Mouse (Mus musculus): ENCODE results near the gene Tbc1d22a.
"Not testable (repeated sequence)": the region's sequence is repeated elsewhere in the genome, so short reads cannot be mapped to it uniquely, and the experiment has no call there.

Tbc1d22a gene

GRCm38 (mm10) chr15:86213753-86214548 is at the start of gene Tbc1d22a:
Gene Tbc1d22a, plus strand, starts transcription at chr15:86214459.
- DNase-seq (ENCODE audit: low read depth) = peak; percentile 92

DNA sequence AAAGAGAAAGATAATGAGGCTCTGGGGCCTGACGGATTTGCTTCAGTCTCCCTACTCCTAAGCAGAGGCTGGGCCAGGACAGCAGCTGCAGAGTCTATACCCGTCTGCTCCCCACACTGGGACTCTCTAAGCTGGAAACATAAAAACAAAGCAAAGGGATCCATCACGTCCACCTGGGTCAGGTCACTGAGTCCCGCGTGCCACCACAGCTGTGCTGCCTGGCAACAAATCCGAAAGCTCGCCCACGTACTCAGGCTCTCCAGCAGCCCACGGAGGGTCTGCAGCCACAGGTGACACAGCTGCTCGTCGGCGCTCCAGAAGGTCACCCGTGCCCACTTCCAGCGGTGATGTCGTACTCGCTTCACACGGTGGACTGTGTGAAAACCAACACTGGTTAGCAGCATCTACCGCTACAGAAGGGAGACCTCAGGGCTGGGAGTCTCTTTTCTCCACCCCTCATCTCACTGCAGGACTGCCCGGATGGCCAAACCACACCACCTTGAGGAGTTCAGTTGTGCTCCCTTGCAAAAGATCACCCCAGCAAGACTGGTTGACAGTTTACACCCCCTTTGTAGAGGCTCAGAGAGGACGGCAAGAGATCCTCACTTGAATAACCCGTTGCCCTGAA is 49.4 kb upstream of the Tbc1d22a start:
- DNase-seq (ENCODE audit: low read depth) = no peak

GRCm38 (mm10) chr15:86165811-86166590 is 48.3 kb upstream of the Tbc1d22a start:
- no peak for DNase-seq (ENCODE audit: low read depth)

- no peak for DNase-seq (ENCODE audit: low read depth)
These were observed 47.1 kb upstream of the Tbc1d22a start for GRCm38 (mm10) chr15:86167032-86167655.

DNA sequence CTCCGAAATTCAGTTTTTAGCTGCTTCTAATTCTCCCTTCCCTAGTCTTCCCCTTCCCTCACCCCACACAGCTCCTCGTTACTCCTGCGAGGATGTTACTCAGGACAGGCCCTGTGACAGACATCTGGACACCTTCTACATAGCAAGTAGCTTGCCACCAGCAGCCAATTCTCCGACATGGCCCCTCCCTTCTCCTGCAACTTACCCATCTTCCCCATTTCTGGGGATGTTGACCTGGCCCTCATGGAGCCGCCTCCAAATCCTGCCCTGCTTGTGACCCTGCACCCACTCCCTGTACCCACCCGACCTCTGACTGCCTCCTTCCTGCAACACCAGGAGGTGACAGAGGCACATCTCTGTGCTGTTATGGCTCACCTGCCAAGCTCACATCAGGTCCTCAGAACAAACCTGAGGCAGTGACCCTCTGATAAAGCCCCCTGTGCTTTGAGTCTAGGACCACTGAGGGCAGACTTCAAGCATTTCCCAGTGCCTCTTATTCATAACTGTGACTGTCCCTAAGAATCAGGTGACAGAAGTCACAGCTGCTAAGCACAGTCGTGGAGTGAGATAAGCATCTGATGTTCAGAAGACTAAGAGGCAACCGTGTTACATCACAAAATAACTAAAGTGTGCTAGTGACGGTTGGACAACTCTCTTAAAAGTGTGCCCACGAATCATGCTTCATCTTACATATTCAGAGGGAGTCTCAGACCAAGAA is 46.3 kb upstream of the Tbc1d22a start:
- no peak for DNase-seq (ENCODE audit: low read depth)

DNA sequence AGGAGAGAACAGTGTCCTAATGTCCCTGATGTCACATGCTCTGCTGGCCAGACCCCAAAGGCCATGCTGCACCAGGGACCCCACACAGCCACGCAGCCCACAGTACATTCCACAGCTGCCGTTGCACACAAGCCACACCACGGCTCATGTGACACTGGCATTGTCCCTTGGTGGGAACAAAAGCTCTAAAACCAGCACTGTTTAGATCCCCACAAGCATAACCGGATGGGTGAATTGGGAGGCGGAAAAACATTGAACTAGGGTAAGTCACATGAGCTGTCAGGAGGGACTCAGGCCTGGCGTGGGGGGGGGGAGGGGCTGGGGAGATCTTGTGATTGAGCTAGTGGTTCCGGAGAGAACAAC is 45.8 kb upstream of the Tbc1d22a start:
- DNase-seq (ENCODE audit: low read depth) = no peak

DNA sequence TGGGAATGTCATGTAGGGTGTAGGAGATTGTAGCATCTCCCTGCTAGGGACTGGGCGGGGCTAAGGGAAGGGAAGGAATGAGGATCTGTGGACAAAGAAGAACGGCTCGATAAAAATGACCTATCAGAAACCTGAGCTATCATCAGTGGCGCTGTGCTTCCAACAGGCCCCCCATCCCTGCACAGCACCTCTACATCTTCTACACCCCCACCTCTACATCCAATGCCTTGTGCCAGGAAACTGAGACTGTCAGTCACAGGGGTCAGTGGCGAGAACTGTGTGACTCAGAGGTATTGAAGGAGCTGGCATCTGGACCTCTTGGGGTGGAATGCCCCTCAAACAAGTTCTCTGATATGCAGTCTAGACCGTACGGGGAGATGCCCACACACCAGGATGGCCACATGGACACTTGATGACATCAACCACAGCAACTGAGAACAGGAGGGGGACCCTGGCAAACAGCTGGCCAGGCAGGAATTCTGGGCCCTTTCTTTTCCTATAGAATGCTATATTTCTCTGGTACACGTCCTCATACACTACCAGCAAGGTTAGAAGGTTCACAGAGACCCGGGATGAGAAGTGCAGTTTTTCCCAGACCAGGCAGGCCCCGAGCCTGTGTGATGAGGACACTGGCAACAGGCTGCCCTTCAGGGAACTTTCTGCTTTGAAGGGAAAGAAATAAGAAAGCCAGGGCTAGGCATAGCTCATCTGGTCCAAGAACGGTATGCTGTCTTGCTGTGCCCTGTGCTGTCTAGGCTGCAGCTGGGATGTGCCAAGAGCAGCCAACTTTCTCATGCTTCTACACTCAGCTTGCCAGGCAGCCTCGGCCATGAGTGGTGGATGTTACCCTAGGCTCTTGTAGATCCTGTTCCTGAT is 45.1 kb upstream of the Tbc1d22a start:
- no peak for DNase-seq (ENCODE audit: low read depth)

- no peak for DNase-seq (ENCODE audit: low read depth)
These were observed 44.5 kb upstream of the Tbc1d22a start for GRCm38 (mm10) chr15:86169817-86170110.

GRCm38 (mm10) chr15:86171316-86171715 is 42.9 kb upstream of the Tbc1d22a start:
- DNase-seq (ENCODE audit: low read depth) = no peak

DNA sequence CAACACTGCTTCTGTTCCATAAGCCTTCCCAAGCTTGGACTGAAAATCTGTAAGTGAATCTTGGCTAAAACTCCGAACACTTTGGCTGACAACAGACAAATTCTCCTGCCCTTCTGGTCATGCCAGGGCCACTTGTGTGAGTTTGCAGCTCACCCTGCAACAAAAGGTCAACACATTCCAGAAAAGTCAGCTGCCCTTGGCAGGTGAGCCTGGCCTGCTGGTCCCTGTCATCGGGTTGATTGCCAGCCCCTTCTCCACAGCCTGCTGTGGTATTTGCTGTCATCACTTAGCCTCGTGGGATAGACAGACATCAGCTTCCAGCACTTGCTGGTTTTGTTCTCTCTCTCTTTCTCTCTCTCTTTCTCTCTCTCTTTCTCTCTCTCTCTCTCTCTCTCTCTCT is 42.1 kb upstream of the Tbc1d22a start:
- no peak for DNase-seq (ENCODE audit: low read depth)

DNA sequence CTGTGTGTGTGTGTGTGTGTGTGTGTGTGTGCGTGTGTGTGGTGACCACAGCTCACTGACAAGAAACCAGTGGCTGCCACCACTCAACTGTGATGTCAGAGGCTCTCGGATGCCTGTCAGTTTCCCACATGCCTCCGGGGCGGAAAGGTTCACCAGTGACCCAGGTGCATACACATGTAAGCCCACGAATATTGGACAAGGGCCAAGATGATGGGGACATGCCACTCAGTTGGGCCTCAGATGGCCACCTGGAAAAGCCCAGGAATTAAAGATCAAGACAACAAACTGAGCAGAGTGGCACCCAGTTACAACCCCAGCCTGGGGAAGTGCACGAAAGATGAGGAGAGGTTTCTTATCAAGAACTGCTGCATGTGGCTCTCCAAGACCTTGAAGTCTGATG is 41.7 kb upstream of the Tbc1d22a start:
- no peak for DNase-seq (ENCODE audit: low read depth)

DNA sequence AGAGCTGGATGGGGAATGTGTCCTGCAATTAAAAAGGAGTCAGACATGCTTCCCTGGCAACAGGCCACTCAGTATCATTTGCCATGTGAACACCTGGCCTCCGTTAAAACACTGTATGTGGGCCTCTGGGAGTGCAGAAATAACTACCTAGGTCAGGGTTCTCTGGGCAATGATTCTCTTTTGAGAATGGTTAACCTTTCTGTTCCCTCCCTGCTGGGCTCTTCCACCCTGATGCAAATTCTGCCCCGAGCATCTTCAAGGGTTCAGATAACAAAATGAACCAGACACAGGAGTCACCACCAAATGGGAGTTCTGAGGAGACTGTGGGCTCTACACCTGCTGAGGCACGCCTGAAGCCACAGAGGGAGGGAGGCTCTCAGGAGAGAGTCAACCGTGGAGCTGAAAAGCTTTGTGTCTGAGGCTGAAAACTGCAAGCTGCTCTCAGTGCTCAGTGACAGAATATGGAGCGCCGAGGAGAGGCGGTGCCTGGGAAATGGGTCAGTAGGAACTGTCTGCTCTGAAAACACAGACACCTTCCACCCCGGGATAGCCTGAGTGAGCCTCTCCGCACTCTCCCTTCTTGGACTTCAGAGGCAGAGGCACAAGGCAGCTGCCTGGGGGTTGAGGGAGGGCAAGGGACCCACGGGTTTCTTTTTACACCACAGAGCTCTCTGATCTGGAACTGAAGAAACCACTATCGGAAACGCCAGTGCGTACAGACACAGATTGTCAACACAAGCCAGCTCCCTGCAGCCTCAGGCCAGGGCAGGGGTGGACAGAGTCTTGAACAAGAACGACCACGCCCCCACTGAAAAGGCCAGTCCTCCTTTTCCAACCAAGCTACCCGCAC is 40.9 kb upstream of the Tbc1d22a start:
- no peak for DNase-seq (ENCODE audit: low read depth)

- no peak for DNase-seq (ENCODE audit: low read depth)
These were observed 38.8 kb upstream of the Tbc1d22a start for GRCm38 (mm10) chr15:86175253-86176050.

DNA sequence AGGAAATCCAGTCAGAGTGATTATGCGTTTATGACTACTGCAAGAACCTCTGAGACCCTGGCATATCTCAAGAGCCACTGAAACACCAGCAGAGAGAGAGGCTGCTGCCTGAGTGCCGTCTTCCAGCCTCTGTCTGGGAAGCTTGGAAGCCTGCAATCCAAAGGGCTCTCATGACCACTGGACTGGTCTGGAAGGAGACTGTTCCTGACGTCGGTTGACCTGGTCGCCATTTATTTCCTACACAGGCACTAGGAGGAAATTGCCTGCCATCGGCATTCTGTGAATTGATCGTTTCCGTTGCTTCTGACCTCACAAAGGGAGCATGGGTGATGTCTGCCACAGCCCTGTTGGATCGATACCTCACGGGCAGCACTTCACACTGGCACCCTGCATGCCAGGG is 38.1 kb upstream of the Tbc1d22a start:
- no peak for DNase-seq (ENCODE audit: low read depth)

DNA sequence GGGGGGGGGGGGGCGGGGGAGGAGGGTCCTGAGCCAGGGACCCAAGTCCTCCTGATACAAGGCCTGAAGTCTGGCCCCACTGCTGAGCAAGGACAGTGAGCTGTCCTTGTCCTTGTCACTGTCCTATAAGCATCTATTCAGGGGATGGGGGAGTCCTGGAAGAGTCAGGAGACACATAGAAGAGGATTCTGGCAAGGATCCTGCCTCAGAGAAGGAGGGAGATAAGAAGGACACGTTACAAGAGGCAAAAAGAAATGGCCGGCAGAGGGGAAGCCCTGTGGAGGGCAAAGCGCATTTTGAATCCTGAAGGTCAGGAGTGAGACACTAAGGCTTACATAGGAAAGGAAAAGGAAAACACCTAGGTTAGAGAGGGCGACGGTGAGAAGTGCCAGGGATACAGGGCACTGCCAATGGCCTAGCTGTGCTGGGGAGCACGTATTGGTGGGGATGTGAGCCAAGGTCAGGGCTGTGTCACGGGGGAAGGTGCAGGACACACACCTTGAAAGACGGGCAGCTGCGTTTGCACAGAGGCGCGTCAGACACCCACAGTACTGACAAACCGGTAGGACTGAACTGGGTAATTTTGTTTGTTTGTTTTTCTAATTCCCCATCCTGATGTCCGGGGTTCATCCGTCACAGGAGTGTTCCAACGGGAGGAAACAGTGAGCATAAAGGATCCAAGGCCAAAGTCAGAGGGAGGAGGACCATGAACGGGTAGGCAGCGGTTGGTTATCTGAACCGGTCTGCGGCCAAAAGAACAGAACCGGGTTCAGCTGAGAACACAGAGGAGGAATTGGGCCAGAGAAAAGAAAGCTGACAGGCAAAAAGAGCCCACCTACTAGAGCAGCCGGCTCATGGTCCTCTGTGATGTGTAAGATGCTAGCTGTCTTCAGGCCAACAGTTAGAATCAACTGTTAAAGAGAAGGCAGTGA is 37.2 kb upstream of the Tbc1d22a start:
- no peak for DNase-seq (ENCODE audit: low read depth)

GRCm38 (mm10) chr15:86177703-86178251 is 36.5 kb upstream of the Tbc1d22a start:
- not testable (repeated sequence) for DNase-seq (ENCODE audit: low read depth)

GRCm38 (mm10) chr15:86178594-86178993 is 35.7 kb upstream of the Tbc1d22a start:
- no peak for DNase-seq (ENCODE audit: low read depth)

DNA sequence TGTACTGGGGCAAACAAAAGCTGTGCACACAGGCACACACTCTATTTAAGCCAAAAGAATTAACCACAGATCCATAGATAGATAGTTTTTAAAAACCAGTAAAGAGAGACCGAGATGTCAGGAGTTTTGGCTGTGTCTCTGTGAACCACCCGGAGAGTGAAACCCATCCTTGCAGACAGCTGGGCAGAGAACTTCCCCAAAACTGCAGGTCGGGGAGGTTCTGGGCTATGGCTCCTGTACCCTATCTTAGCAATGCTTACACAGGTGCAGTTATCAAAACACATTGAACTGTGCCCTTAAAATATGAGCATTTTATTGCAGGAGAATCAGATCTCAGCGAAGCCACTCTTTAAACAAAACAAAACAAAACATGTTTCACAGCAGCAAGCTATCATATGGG is 33.8 kb upstream of the Tbc1d22a start:
- no peak for DNase-seq (ENCODE audit: low read depth)

Measured in c-Kit-positive CD71-positive TER-119-negative erythroid progenitor cells, embryonic 14.5 days (primary cell).